Mouse (Mus musculus): ENCODE results near the gene Pcgf2.
"Not testable (repeated sequence)": the region's sequence is repeated elsewhere in the genome, so short reads cannot be mapped to it uniquely, and the experiment has no call there.

The Pcgf2 gene

GRCm38 (mm10) chr11:97717369-97718280 lies 17.3 kb upstream of the Pcgf2 start:
- no peak for DNase-seq (ENCODE audit: low spot score in 2 of 2)

GRCm38 (mm10) chr11:97716021-97716420 lies 15.7 kb upstream of the Pcgf2 start:
- DNase-seq (ENCODE audit: low spot score in 2 of 2) = no peak

DNA sequence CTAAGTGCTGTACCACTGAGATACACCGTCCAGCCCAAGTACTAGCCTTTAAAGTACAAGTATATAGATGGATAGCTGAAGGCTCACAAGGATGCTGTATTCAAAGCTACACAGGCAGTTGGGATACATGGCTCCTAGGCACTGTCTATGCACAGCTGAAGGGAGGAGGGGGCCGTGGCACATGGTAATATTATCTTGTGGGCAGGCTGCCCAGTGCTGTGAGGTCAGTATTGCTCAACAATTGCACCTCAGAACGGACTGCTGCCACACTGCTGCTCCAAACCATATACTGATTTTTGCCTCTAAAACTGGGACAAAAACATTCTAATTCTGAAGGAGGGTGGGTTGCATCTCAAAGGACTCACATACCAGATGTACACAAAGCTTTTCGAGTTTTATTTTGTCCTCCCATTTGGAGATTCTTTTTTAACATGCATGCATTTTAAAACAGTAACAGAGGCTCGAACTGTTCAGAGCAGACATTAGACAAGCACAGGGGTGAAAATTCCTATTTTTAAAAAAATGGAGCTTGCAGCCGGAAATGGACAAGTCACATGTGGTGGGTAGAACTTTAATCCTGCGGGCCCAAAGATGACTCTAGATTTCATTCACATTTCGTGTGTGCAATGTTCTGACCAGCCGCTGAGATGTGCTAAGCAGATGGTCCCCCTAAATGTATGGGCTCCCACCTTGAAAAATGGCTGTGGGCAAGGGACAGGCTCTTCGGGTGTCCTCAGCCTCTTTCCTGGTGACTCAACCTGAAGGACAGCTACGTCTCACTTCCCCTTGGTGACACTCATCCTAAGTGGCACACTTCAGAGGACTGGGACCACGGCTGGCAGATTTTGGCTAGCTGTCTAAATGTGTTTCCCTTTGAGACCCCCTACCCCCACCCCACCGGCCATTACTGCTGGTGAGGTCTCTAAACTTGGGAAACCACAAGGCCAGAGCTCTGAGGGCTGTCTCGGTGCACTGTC lies 14.8 kb upstream of the Pcgf2 start:
- DNase-seq (ENCODE audit: low spot score in 2 of 2) = peak in 1 of 2 experiments; percentile 50

- no peak for DNase-seq (ENCODE audit: low spot score in 2 of 2)
Measured at GRCm38 (mm10) chr11:97714356-97714755, 14.1 kb upstream of the Pcgf2 start.

DNA sequence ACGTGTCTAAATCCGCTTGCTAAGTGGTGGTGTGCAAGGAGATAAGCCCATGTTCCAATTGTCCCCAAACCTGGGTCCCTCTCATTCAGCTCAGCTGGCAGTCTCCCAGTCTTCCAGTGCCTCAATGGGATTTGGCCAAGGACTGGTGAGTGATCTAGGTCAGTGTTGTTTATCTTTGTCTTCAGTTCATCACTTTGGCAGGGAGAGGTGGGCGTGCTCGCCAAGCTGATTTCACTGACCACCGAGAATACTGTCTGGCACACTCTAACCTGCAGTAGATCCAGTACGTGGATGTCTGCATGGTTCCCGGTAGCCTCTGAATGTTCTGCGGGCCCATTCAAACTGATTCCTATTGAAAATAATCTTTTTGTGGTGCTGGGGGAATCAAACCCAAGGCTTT lies 13.6 kb upstream of the Pcgf2 start:
- no peak for DNase-seq (ENCODE audit: low spot score in 2 of 2)

- DNase-seq (ENCODE audit: low spot score in 2 of 2) = no peak
Measured at GRCm38 (mm10) chr11:97712286-97712685, 12.0 kb upstream of the Pcgf2 start.

DNA sequence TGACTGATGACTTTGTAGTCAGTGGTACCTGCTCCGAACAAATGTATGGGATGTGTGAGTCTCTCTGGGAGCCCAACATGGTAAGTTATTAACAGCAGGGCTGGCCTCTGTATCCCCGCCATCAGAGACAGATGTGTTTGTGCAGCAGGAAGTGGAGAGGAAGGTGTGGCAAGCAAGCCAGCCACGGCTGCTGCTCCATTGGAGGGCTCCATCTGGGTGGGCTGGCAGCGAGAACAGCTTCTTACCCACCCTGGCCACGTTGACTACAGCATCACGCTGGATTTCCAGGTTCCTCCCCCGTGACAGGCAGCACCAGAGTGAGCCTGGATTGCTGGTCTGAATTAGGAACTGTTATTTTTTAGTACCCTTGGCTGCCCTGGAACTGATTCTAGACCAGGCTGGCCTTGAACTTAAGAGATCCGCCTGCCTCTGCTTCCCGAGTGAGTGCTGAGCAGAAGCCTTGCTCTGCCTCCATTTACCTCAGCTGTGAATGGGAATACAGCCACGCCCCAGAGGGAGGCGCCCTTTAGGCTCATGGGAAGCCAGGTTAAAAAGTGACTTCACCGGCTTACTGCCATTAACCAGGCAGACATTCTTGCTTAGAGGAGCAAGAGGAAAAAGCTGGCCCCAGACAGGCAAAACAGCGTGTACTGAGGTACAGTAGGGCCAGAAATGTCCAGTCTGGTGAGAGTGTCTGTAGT lies 11.1 kb upstream of the Pcgf2 start:
- DNase-seq (ENCODE audit: low spot score in 2 of 2) = no peak

- not testable (repeated sequence) for DNase-seq (ENCODE audit: low spot score in 2 of 2)
Measured at GRCm38 (mm10) chr11:97710067-97710466, 9.8 kb upstream of the Pcgf2 start.

DNA sequence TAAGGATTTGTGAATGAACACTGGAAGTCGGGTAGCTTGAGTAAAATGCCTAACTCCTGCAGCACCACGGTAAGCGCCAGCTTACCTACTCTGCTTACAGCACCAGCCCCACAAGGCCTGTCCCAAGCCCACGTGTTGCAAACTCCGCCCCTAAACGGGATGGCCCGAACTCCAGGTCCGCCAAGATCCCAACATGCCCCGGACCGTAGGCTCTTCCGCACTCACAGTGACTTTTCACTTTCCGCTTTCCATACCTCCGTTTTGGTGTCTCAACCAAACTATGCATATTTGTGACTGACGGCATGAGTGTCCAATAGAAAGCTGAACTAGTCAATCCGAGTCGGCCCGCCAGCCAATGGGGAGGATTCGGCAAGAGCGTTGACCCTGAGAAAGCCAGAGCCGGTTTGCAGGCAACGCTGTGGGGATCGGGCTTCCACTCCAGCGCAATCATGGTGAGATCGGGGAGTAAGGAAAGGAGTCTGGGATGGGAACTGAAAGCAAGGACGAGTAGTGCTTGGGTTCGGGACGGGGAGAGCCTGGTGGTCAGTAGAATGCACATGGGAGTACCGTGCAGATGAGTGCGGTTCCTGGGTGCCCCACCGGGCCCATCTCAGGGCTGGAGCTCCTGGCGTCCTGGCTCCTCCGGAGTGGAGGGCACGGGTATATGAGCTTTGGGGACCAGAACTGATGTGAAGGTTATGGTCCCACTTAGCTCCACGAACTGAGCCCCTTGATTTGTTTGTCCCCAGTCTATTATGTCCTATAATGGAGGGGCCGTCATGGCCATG lies 2.9 kb upstream of the Pcgf2 start, which contains the start of gene Psmb3:
Gene Psmb3, plus strand, starts transcription at position 361 of the 788 bp plus-strand sequence.
- peak; percentile 98 to 99 for DNase-seq (ENCODE audit: low spot score in 2 of 2)

GRCm38 (mm10) chr11:97702393-97702745 lies 2.1 kb upstream of the Pcgf2 start:
- peak; percentile 86 to 94 for DNase-seq (ENCODE audit: low spot score in 2 of 2)

GRCm38 (mm10) chr11:97701581-97702392 lies 1.5 kb upstream of the Pcgf2 start:
- DNase-seq (ENCODE audit: low spot score in 2 of 2) = no peak

GRCm38 (mm10) chr11:97700746-97701580 lies 666 bp upstream of the Pcgf2 start:
- no peak for DNase-seq (ENCODE audit: low spot score in 2 of 2)

GRCm38 (mm10) chr11:97699626-97700002 lies 683 bp downstream of the Pcgf2 start:
- peak; percentile 76 to 87 for DNase-seq (ENCODE audit: low spot score in 2 of 2)

GRCm38 (mm10) chr11:97698741-97699611 lies 1.3 kb downstream of the Pcgf2 start:
- DNase-seq (ENCODE audit: low spot score in 2 of 2) = peak; percentile 56 to 76

DNA sequence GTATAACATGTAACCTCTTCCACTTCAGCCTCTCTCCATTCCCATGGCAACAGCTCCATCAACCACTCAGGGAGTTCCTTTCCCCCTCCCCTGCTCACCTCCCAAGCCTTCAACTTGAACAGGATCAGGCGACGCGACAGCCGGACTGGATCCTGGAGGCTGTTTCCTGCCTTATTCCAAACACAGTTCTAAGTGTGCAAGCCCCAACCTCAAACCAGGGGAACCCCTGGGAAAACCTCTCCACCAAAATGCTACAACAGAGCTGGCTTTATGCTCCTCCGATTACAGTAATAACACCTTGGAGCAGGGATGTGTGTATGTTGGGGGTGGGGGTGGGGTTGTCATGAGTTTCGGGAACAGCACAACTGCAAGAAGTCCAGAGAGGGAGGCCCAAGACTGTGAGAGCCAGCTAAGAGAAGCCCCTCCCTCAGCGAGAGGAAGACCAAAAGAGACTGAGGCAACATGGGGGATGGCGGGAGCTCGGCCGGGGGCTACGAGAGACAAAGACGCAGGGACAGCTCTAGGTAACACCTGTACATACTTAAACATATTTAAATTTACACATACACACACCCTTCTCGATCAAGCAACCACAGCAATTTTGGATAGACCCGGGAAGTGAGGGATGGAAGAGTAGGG lies 2.3 kb downstream of the Pcgf2 start:
- DNase-seq (ENCODE audit: low spot score in 2 of 2) = no peak

GRCm38 (mm10) chr11:97697199-97697890 lies 3.0 kb downstream of the Pcgf2 start:
- no peak for DNase-seq (ENCODE audit: low spot score in 2 of 2)

- no peak for DNase-seq (ENCODE audit: low spot score in 2 of 2)
Measured at GRCm38 (mm10) chr11:97696669-97697068, 3.6 kb downstream of the Pcgf2 start.
